Mouse (Mus musculus) inflammation-experienced regulatory T-cells, adult 16 weeks (primary cell): ENCODE results near the gene Mecp2. TPM values are rescaled to one million over a fixed set of nuclear protein-coding genes. Genes with fewer than 3 reads are reported as not detected.

Experiments used
- polyA plus RNA-seq: library from polyadenylated mRNA; unstranded; fragments of 100-300 nt; shearing (Covaris generic); gene quantifications from one replicate; pipeline ENCODE4 v1.2.1, GENCODE M21; 2017

The Mecp2 gene
- polyA plus RNA-seq = 46.0 TPM

GRCm38 (mm10) chrX:74135263-74135662 lies at the start of gene Mecp2:
Mecp2 (minus strand) TSS chrX:74135363.

DNA sequence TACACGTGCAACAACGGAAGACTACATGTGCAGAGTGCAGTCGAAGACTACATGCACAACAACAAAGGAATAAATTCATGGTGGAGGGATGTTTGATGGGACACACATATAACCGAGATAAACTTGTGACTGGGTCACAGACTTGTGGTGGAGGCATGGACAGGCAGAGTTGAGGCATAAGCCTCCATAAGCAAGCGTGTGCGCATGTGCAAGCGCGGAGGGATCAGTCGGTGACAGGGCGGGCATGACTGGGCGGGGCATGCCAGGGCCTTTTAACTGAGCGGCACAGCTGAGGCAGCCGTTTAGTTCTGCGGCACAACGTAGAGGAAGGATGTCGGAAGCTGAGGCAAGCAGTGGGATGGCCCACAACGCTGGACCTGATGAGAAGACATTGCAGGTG lies 41.8 kb upstream of the Mecp2 start, which contains the start of gene Tktl1:
Gene Tktl1 (plus strand): TSS at position 301 of the 400 bp plus-strand sequence.

GRCm38 (mm10) chrX:74167738-74168137 lies 32.6 kb upstream of the Mecp2 start, which contains the start of gene Tex28:
Tex28 (minus strand) TSS chrX:74167838.

GRCm38 (mm10) chrX:74127164-74127563 lies 8.0 kb downstream of the Mecp2 start, which contains the start of gene Opn1mw:
Opn1mw (plus strand) TSS chrX:74127464.

DNA sequence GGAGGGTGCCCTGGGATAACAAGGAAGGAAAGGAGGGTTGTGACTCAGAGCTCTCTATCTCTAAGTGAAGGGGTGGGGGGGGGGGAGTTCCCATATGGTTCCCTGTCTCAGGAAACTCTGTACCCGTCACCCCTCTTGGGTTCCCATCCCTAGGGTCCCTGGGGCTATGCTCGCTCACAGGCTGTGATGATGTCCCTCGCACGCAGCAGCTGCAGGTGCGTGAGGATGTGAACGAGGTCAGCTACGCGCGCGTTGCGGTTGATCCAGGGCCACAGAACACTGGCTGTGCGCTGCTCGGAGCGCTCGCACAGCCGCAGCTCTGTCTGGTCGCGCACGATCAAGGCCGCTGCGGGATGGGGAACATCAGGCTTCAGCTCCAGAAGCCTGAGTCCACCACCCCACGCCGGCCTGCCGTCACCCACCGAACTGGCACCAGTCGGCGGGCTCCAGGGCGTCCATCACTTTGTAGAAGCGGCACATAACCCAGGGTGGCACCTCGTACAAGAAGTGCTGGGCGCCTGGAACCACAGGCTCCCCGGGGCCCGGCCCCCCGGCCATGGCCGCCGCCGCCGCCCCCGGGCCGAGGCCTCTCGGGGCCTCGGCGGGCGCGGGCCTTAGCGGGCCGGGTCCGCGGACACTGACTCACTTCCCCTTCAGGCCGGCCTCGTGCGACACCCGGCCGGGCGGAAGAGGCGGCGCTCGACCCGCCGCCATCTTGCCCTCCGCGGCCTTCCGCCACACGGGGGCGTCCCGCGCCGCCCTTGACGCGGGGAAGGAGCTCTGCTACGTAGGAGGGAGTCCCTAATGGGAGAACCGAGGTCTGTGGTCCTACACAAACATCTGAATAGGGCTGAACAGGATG lies 111.7 kb downstream of the Mecp2 start, which contains the start of gene Irak1:
Gene Irak1 (minus strand): TSS at position 731 of the 862 bp plus-strand sequence.

Other genes with a start within 250 kb of the Mecp2 start
- 4.2 TPM for gene Avpr2, start 243.3 kb downstream of the Mecp2 start, polyA plus RNA-seq
- 9.2 TPM for gene L1cam, start 239.3 kb downstream of the Mecp2 start, polyA plus RNA-seq
- gene Arhgap4, start 213.5 kb downstream of the Mecp2 start, polyA plus RNA-seq = 322 TPM
- gene Naa10, start 213.4 kb downstream of the Mecp2 start, polyA plus RNA-seq = 224 TPM
- 11.6 TPM for gene Renbp, start 204.5 kb downstream of the Mecp2 start, polyA plus RNA-seq
- 69.3 TPM for gene Hcfc1, start 169.0 kb downstream of the Mecp2 start, polyA plus RNA-seq
- gene Irak1, start 111.4 kb downstream of the Mecp2 start, polyA plus RNA-seq = 38.8 TPM
- gene Opn1mw, start 7.9 kb downstream of the Mecp2 start, polyA plus RNA-seq = not detected
- not detected for gene Tex28, start 32.5 kb upstream of the Mecp2 start, polyA plus RNA-seq
- 2.4 TPM for gene Tktl1, start 41.9 kb upstream of the Mecp2 start, polyA plus RNA-seq
- 352 TPM for gene Flna, start 114.5 kb upstream of the Mecp2 start, polyA plus RNA-seq
- gene Emd, start 119.3 kb upstream of the Mecp2 start, polyA plus RNA-seq = 63.3 TPM
- 85.1 TPM for gene Rpl10, start 135.4 kb upstream of the Mecp2 start, polyA plus RNA-seq
- 180 TPM for gene Taz, start 146.5 kb upstream of the Mecp2 start, polyA plus RNA-seq
- 26.0 TPM for gene Dnase1l1, start 147.0 kb upstream of the Mecp2 start, polyA plus RNA-seq
- gene Atp6ap1, start 161.7 kb upstream of the Mecp2 start, polyA plus RNA-seq = 197 TPM
- gene Gdi1, start 169.6 kb upstream of the Mecp2 start, polyA plus RNA-seq = 335 TPM
- gene Fam50a, start 177.7 kb upstream of the Mecp2 start, polyA plus RNA-seq = 60.5 TPM
- gene Plxna3, start 193.7 kb upstream of the Mecp2 start, polyA plus RNA-seq = 6.8 TPM
- 57.9 TPM for gene Lage3, start 218.3 kb upstream of the Mecp2 start, polyA plus RNA-seq
- gene Ubl4a, start 237.9 kb upstream of the Mecp2 start, polyA plus RNA-seq = 65.9 TPM
- gene Slc10a3, start 238.0 kb upstream of the Mecp2 start, polyA plus RNA-seq = 48.1 TPM